Mouse (Mus musculus) left cerebral cortex, postnatal 4 days (tissue): ENCODE measurements at regions not wholly inside any gene's neighbourhood (a gene's known extent, or its start where the extent isn't known, plus 50 kb on each side); places are given as distances from the start of the nearest gene placed in this dataset.

ENCODE experiments used
- DNase-seq: peaks from one replicate; pipeline ENCODE4 v3.0.0-alpha.2; 2022
- intact Hi-C: fragments of 180-260 bp; cut with DNase I; formaldehyde crosslinking; loops from one replicate; pipeline ENCODE4 v1.15.1; 2025

DNA sequence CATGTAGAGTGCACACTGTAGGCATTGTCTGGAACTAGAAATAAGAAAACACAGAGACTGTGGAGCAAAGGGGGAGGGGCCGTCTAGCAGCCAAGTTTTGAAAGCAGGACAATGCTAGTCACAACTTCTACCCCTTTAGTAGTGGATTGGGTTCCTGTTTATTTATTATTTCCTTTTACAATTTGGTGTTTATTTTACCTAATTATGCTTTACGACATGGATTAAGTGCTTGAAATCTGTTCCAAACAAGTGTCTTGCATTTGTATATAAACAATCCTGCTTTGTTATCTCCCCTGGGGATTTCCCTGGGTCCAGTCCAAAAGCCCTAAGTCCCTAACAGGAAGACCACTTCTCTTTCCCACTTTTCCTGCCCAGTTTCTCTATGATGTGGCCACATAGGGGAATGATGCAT is 627.9 kb downstream of the Adgrl2 start:
- intact Hi-C loops: no loop called here
- DNase-seq: peak; percentile 17

DNA sequence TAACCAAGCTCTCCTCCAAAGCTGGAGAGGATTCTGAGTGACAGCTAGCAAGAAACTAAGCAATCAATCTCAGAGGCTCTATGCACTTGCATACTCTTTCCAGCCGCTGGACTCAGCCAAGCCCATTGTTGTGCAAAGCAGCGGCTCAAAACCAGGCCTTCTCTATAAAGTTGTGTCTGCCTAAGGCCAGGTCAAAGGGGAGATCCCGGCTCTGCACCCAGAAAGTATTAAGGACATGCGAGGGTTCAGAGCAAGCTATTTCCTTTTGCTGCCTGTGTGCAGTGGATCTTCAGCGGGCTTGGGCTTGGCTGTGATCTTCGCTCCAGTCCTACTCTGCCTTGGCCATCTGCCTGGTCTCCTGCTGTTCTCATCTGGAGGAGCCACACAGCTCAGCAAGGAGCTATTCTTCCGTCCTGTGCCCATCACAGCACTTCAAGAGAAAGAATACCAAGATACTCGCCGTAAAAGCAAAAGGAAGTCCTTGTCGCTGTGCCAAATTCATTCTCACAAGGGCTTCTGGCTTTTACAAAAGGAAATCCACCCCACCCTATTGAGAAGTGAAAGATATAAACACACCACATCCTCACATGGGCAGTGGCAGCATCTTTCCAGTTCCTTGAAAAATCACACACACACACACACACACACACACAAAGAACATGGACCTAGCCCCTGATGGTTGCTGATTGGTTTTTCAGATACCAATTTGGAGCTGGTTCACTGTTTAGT is 646.6 kb downstream of the Adgrl2 start:
- peak; percentile 89 for DNase-seq
- intact Hi-C loops: no loop called here

DNA sequence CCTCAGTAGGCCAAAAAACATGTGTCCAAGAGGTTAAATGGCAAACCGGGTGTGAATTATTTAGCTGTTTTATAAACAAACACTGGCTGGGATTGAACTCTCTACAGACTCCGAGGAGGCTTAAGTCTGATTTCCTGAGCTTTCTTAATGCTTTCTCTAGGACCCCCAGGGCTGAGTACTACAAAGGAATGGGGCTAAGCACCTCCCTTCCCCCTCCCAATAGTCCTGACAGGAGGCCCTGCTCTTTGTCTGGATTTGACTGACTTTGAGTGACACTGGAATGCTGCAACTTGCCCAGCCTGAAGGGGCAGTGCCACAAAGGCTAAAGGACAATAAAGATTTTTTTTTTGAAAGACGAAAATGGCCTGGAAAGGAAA is 647.1 kb downstream of the Adgrl2 start:
- DNase-seq: no peak
- intact Hi-C loops: no loop called here

DNA sequence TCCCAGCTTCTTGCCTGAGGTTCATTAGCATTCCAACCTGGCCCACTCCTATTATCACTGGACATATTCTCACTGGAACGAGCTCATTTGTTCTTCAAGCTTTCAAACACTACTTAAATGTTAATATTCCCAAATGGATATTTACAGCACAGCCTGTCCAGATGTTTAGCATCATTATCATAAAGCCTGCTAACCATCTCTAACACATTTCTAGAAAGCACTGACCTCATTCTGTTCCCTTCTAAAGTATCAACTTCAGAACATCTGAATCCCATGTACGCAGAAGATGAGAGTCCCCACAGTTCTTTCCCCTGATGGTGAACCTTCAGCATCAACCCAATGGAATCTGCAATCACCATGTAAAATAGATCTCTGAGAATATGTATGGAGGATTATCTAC is 651.1 kb downstream of the Adgrl2 start:
- intact Hi-C loops: no loop called here
- DNase-seq: no peak

DNA sequence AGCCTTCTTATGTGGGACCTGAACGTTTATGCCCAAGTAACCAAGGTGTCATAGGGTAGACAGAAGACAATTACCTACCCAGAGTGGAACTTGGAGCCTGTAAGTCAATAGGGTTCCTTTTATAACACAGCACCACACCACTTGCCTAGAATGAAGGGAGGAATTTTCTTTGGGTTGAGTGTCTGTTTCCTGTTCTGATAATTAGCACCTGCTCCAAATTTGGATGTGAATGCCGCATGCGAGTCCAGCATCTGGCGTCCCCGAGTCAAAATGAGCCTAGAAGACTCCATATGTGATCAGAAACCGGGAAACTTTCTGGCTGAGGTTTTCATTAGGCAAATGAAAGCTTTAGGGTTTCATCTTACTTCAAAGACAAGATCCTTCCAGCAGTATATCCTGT is 653.7 kb downstream of the Adgrl2 start:
- intact Hi-C loops: no loop called here
- DNase-seq: no peak

DNA sequence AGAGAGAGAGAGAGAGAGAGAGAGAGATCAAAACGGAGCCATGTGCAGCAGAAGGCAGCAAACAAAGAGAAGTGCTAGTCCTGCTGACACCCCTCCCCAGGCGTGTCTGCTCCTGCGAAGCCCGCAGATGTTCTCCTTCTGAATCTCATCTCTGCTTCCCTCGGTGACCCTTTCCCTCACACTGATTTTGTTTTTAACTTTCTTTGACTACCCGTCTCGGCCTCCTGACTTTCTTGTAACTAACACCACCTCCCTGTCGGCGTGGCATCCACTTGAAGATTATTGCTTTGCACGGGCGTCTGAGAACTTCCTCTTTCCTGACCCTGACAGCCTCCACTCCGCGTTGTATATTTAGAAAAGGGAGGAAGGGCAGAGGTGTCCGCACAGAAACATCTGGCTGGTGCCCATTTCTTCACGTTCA is 654.3 kb downstream of the Adgrl2 start:
- intact Hi-C loops: no loop called here
- DNase-seq: no peak

DNA sequence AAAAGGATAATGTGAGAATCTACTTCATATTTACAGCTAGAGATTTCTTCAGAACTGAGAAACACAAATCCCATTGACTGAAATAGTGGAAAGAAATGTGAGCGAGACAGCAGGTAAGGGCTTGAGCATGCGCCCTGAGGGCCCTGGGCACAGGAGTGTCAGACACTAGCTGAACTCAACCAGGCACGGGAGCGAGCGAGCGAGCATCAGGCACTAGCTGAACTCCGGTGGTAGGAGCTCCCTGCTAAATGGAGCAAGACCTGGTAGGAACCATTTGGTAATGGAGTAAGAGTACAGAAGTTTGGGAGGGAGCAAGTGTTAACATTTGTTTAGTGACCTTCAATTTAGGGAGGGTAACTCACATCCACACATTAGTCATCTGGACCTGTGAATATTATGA is 654.7 kb downstream of the Adgrl2 start:
- intact Hi-C loops: no loop called here
- DNase-seq: no peak

DNA sequence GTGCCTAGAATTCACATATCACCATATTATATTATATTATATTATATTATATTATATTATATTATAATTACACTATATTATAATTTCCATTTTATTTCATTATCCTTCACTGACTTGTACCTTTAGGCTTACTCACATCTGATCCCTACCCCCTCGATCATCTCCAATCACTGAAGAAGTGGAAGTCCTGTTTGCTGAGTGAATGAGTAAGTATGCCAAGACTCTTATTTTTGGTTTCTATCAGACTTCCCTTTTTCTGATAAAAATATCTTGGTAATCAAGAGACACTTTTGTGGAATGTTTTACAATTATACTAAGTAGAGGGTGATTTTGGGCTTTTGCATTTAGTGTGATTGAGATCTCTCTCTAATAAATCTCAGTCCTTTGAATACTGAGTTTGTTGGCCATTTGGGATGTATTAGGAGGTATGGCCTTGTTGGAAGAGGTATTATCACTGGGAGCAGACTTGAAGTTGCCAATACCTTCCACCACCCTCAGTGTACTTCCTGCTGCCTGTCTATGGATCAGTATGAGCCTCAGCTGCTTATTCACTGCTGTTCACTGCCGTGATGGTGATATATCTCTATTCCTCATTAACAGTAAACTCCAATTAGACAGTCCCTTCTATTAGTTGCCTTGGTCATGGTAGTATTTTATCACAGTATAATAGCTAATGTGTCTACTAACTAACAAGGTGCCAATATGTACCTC is 665.3 kb downstream of the Adgrl2 start:
- DNase-seq: no peak
- intact Hi-C loops: no loop called here

DNA sequence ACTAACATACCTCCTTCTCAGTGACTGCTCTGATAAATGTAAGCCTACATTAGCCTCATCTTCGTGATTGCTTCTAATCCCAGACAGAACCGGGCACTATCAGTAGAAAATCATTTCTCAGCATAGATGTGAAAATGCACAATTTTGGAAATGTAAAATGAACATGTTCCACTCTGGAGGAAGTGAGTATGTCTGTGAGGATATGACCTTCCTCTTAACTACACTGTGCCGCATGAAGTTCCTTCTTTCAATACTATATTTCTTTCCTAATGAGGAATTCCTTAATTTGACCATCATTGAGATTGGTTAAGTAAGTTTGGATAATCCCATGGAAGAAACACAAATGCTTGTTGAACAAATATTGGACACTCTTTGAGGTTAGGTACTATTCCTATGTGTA is 668.5 kb downstream of the Adgrl2 start:
- intact Hi-C loops: no loop called here
- no peak for DNase-seq

DNA sequence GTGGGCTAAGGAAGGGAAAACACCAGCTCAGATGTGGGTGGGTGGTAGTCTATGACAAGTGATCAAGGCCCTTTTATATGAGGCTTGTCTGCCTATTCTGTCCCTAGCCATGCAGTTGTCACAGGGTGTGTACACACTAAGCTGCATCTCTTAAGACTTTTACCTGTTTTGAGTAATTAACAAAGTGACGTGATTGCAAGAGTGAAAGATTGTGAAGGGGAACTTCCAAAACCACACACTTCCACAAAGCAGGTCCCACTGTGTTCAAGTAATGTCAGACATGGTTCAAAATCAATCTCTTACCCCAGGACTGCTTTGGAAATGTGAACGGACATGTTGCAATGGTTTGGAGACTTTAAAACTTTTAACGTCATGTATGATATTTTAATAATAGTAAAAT is 674.2 kb downstream of the Adgrl2 start:
- no peak for DNase-seq
- intact Hi-C loops: no loop called here

DNA sequence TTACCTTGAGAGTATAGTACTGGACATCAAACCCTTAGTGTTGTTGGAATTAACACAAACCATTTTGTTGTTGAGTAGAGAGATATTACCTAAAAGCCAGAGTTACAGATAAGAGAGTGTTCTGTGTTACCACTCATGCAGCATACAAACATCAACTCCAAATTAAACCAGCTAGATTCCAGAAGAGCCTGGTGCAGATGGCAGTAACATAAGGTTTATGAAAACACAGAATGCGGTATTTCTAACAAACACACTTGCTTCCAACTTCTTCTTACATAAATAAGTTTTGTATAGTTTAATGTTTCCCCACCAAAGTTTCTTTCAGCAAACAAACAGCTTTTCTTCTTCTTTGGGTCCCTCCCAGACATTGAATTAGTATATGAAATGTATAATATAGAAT is 675.1 kb downstream of the Adgrl2 start:
- no peak for DNase-seq
- intact Hi-C loops: no loop called here

DNA sequence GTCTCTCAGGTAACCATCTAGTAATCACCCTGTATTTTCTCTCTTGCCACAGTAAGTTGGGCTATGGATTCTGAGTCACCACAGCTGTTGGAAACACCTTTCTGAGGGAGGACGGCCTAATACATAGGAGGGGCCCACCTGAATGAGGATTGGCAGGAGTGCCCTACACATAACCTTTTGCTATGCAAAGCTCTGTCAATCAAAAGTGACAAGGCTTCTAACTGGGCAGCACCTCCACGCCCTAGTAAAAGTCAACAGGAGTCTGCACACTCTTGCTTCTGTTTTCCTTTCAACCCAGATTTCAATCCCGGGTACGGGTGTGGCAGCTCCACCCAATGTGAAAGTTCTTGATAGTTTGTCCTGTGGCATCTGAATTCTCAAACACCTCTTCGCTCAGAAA is 694.8 kb downstream of the Adgrl2 start:
- DNase-seq: no peak
- intact Hi-C loops: no loop called here

DNA sequence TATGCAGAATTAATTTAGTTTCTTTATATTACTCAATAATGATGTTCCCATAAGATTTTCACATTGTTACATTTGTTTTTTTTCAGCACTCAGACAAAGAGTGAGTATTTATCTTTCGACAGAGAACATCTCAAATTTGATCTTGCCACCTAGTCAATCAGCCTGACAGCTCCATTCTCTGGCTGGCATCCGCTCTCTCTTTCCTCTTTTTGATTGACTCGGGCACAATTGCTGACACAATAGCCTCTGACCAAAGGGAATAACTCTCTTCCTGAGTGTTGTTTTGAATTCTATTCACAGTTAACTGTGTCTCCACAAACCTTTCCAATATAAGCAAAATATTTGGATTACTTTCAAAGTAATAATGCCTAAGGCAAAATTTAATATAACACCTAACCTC is 711.4 kb downstream of the Adgrl2 start:
- intact Hi-C loops: no loop called here
- DNase-seq: no peak

DNA sequence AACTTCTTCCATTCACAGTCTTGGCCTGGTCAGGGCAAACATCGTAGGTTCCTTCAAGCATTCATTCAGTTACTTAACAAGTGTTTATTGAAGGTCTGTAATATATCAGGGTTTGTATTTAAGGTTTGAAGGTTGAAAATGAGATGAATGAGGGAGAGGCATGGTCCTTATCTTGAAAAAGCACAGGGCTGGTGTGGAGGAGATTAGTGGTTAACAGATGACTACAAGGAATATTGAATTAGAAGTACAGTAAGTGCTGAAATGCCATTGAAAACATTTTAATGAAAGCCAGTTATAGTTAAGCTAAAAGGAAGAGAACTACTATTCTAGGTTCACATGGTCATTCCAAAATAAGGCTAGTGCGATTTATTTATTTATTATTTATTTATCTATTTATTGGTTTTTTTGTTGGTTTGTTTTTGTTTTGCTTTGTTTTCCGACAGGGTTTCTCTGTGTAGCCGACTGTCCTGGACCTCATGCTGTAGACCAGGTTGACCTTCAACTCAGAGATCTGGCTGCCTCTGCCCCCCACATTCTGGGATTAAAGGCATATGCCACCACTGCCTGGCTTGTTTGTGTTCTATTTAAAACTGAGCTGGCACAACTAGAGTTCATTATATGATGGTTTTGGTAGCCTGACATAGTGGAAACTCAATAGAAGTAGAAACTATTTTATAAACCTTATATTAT is 718.1 kb downstream of the Adgrl2 start:
- intact Hi-C loops: no loop called here
- no peak for DNase-seq

DNA sequence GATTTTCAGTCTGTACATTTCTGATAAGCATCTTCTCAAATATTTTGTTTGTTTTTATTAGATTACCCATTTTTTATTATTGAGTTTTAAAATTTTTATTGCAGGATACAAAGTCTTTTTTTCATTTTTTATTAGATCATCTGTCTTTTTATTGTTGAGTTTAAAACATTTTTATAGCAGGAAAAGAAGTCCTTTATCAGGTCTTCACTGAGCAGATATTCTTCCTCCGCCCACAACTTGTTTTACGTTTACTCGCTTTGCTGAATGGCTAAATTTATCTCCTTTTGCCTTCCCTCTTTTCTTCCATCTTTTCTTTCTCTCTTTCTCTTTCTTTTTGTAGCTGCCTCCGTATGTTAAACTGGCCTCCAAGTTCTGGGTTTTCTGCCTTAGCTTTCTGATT is 721.5 kb downstream of the Adgrl2 start:
- DNase-seq: no peak
- intact Hi-C loops: no loop called here

DNA sequence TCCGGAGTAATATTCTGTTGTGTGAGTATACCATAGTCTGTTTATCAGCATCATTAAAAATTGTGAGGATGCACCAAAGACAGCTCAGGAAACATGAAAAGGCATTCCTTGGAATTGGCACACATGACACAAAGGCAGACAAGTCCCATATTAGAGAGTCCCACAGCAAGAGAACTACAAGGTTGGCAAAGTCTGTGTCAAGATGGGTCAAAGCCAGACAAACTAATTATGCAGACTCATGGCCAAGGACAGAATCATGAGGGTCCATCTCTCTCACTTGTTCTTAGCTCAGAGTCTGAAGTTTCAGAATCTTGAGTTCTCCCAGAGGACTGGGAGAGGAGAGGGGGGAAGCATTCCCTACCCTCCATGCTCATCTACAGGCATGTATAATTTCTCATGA is 731.1 kb downstream of the Adgrl2 start:
- intact Hi-C loops: no loop called here

DNA sequence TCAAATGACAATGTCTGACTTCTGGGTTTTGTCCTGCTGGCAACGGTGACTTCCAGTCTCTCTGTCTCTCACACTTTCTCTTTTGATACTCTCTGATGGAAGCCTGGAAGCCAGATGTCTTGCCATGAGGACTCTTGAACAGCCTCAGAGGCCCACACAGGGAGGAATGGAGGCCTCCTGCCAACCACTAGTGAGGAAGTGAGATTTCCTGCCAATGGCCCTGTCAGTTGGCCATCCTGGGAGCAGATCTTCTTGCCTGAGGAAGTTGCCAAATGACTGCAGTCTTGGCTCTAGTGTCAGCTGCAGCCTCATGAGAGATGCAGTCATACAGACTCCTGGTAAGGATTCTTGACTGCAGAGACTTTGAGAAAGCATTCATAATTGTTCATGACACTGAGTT is 741.7 kb downstream of the Adgrl2 start:
- DNase-seq: peak; percentile 91
- intact Hi-C loops: no loop called here

More for the DNA sequence above, 731.1 kb downstream of the Adgrl2 start:
- DNase-seq: peak; percentile 16

DNA sequence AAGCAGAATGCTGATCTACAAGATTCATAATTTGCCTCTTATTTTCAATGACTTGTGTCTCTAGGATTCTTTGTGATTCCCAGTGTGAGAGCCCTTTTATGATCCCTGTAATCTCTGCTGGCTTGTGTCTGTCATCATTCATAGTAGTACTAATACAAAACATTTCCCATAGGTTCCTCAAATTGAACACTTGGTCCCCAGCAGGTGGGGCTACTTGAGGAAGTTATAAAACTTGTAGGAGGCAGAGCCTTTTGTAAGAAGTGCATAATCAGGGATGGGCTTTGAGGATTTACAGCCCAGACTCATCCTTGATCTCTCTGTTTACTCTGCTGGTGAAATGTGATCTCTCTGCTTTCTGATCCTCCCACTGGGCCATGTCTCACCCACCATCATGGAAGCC is 743.6 kb downstream of the Adgrl2 start:
- DNase-seq: no peak
- intact Hi-C loops: no loop called here

DNA sequence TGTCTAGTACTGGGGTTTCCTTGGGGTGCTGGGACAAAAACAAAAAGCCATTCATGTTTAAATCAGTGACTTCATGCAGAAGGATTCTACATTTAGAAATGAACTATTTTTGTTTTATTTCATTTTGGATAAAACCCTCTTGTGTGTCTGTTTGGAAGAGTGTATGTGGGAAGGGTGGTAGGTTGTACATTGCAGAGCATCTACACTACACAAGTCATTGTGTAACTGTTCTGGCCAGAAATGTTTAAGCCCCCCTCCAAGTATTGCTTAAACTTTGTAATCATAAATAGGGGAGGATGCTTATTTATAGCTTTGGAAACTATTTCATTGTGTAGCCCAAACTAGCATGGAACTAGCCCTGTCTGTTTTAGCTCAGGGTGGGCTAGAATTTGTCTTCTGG is 752.3 kb downstream of the Adgrl2 start:
- DNase-seq: no peak
- intact Hi-C loops: no loop called here

DNA sequence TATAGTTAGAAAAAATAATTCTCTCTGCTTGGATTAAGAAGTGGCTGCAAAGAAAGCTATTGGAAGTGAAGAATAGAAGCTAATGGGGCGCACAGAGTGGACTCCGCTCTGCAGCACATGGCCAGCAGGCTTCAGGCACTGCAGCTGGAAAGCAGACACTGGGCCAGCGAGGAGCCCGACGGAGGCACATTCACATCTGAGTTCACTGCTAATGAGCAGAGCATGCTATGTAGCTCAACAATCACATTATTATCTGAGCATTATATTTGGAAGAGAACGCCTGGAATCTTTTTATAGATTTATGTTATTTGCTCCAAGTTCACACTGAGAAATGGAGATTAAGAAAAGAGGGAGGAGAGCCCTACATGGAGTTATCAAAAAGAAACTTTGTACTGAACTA is 752.8 kb downstream of the Adgrl2 start:
- DNase-seq: peak; percentile 6

DNA sequence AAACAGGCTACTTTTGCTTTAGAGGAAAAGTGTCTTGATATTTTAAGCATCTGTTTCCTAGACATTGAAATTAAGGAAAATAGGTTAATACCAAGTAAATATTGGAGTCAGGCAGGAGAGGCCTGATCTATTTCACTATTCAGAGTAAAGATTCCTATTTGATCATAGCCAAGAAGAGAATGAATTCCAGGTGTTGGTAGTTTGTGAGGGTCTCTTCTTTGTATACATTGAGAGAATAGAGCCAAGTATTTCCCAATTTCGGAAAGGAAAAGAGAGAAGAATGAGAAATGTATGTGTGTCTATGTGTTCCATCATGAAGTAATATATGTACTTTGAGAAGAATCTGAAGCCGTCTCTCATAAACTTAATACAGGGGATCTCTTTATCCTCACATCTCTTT is 756.7 kb downstream of the Adgrl2 start:
- DNase-seq: no peak
- intact Hi-C loops: no loop called here

More for the DNA sequence above, 752.8 kb downstream of the Adgrl2 start:
- intact Hi-C loops: no loop called here

DNA sequence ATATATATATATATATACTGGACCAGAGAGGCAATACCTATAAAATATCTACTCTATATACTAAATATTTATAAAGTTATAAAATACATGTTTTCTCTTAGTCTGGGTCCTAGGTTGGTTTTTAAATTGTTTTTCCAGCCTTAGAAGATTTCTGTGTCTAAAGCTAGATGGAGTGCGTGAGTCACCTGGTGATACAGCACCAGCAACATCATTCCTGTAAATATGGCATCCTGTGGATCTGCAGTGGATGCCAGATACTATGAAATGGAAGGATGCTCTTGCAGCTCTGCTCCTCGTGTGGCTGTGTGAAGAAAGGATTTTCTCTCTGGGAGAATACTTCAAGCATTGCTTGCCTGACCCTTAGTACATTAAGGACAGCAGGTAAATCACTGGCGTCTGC is 761.2 kb downstream of the Adgrl2 start:
- intact Hi-C loops: no loop called here
- DNase-seq: no peak
